Mouse (Mus musculus): ENCODE data around the gene Ccdc8. TPM values are rescaled to one million over a fixed set of nuclear protein-coding genes. Genes with fewer than 3 reads are reported as not detected.

Gene Ccdc8
- polyA plus RNA-seq, 1 experiment from 2014 or later, result 5.5 TPM

DNA sequence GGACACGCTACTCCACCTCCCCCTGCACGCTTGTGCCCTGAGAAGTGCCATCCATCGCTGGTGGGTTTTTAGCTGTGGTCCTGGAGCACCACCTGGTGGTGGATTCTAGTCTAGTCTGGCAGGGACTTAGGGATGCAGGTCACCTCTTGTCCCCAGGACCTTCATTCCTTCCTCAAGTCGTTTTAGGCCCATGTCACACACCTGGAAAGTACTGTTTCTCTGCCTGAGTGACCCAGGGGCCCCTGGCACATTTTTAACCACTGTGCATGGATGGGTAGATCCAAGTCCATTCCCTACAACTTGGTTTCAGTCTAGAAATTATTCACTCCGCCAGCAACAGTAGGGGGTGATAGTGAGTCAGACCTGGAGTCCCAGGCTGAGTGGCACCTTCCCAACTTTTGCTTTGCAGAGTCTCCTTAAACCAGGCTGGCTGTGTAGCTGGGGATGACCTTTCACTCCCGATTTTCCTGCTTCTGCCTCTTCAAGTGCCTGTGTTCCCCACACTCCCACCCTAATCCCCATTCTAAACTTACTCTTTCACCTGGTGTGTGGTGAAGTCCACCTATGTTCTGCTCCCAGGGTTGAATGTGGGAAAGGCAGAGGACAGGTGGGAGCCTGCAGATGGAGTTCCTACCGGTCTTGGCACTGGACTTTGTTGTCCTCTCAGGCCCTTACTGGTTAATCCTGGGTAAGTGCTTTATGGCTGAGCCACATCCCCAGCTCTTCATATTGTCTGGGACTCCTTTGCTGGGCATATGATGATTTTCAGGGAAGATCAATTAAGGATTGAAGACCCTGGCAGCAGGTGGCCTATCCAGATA lies 10.1 kb downstream of the Ccdc8 start:
- H3K27me3 ChIP-seq, result no peaks in the 10 kb centered on the region
- peak; percentile 71 for ATAC-seq (ENCODE audit: low FRiP score)
- peaks cover 12% of the 10 kb centered on the region for H3K4me1 ChIP-seq (replicated peaks)
- no peak overlapping the region for H3K4me2 ChIP-seq
- H3K9ac ChIP-seq, result no peak overlapping the region
- H3K36me3 ChIP-seq, result peaks cover 41% of the 10 kb centered on the region
- 12% methylated on average over 7 of the region's 7 CpGs for WGBS
- no peaks in the 10 kb centered on the region for H3K9me3 ChIP-seq
- no peak overlapping the region for H3K4me3 ChIP-seq
- no peak overlapping the region; the same call in 1 of the 2 replicates for H3K27ac ChIP-seq

DNA sequence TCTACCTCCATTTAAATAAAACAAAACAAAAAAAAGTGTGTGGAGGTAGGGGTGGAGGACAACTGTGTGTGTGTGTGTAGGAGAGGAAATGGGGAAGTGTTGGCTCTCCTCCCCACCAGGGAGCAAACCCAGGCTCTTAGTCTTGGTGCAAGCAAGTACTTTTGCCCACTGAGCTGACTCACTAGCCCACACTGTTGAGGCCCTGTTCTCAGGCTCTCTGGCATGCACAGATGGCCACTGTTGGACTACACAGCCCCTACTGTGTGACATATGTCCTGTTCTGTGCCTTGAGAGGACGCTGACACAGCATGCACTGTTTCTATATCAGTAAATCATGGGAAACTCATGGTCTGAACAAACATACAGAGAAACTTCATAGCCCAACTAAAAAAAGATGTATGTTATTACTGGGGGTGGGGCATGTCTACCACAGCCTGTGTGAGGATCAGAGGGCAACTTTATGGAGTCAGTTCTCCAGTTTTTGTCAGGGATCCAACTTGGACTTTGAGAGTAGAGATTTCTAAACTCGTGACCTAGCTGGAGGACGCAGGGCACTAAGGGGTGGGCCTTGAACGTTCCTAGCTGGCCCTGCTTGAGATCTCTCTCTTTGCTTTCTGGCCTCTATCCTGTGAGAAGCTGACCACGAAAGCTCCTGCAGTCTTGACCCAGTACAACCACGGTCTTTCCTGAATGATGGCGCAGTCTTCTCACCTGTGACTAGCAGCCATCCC lies 10.9 kb downstream of the Ccdc8 start:
- H3K4me2 ChIP-seq, result no peak overlapping the region
- 81% methylated on average over 7 of the region's 7 CpGs for WGBS
- H3K9ac ChIP-seq, result peak overlapping the region; percentile 24; the same call in 1 of the 2 replicates
- H3K9me3 ChIP-seq, result no peaks in the 10 kb centered on the region
- H3K27me3 ChIP-seq, result no peaks in the 10 kb centered on the region
- no peak overlapping the region; the same call in 1 of the 2 replicates for H3K27ac ChIP-seq
- no peak overlapping the region for H3K4me3 ChIP-seq
- no peak for ATAC-seq (ENCODE audit: low FRiP score)
- peaks cover 5% of the 10 kb centered on the region for H3K4me1 ChIP-seq (replicated peaks)
- peaks cover 49% of the 10 kb centered on the region for H3K36me3 ChIP-seq

DNA sequence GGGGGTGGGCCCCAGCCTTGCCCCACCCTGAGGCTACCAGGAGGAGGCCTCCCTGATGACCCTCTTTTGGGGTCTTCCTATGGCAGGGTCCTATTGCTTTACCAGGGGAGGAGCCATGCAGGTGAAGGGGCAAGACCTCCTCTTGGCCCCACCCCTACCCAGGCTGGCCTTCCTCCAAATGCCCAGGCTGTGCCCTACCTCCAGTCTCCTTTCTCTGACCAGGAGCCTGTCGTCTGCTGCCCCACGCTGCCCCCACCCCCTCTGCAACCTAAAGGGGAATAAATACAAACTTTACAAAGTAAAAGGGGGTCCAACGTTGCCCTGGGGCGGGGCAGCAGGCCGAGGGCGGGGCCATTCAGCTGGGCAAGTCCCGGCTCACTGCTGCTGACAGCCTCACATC lies 12.2 kb downstream of the Ccdc8 start:
- H3K9me3 ChIP-seq, result no peaks in the 10 kb centered on the region
- H3K27me3 ChIP-seq, result no peaks in the 10 kb centered on the region
- no peak overlapping the region for H3K4me2 ChIP-seq
- WGBS, result 91% methylated on average over 7 of the region's 7 CpGs
- H3K4me3 ChIP-seq, result no peak overlapping the region
- H3K27ac ChIP-seq, result no peak overlapping the region; the same call in 1 of the 2 replicates
- ATAC-seq (ENCODE audit: low FRiP score), result no peak
- peaks cover 4% of the 10 kb centered on the region; the same call in 1 of the 2 replicates for H3K4me1 ChIP-seq (replicated peaks)
- H3K9ac ChIP-seq, result no peak overlapping the region
- H3K36me3 ChIP-seq, result peaks cover 62% of the 10 kb centered on the region

DNA sequence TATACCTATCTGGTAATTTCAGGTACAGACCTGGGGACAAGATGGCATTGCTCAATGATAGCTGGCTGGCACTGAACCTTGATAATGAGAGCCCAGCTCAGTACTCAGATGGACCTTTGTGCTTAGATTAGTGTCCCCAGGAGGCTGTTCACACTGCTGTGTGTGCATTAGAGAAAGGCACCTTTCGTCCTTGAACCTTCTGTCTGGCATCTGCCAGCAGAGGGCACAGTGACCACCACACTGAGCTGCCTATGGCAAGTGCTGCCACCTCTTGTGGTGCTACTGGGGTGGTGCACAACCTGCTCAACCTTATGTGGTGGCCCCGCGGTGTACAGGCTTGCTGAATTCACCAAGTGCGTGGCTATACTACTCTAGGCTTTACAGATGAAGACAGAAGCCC lies 14.8 kb downstream of the Ccdc8 start:
- no peak overlapping the region for H3K27ac ChIP-seq
- no peaks in the 10 kb centered on the region for H3K27me3 ChIP-seq
- no peaks in the 10 kb centered on the region; the same call in 1 of the 2 replicates for H3K4me1 ChIP-seq (replicated peaks)
- no peak overlapping the region for H3K9ac ChIP-seq
- H3K4me2 ChIP-seq, result no peak overlapping the region
- no peak for ATAC-seq (ENCODE audit: low FRiP score)
- H3K9me3 ChIP-seq, result no peaks in the 10 kb centered on the region
- WGBS, result 89% methylated on average over 4 of the region's 4 CpGs
- H3K4me3 ChIP-seq, result no peak overlapping the region
- peaks cover 88% of the 10 kb centered on the region for H3K36me3 ChIP-seq

DNA sequence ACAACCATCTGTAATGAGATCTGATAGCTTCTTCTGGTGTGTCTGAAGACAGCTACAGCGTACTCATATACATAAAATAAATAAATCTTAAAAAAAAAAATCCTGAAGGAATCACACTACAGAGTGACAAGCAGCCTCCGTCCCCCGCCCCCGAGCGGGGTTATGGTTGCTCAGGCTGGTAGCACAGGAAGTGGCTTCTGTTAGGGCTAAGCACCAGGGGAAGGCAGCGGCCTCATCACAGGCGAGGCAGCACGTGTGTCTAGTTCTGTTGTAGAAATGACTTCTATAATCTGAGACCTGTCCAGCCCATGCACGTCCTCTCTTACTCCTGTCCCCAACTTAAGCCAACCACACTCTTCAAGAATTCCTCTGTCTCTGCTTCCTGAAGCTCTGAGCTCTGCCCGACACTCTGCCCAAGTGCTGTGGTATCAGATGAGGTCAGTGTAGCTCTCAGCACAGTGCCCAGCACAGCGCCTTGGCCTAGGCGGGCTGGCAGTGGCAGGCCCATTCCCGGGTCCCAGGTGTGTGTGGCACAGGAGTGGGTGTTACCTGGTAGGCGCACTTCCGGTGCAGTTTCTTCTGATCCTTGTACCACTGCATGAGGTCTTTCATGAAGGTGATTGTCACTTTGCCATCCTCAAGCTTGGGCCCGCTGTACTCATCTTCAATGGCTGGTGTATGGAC lies 17.0 kb downstream of the Ccdc8 start:
- no peaks in the 10 kb centered on the region for H3K4me1 ChIP-seq (replicated peaks)
- H3K9ac ChIP-seq, result no peak overlapping the region
- H3K36me3 ChIP-seq, result peaks cover 100% of the 10 kb centered on the region
- H3K9me3 ChIP-seq, result no peaks in the 10 kb centered on the region
- no peaks in the 10 kb centered on the region for H3K27me3 ChIP-seq
- ATAC-seq (ENCODE audit: low FRiP score), result no peak
- no peak overlapping the region for H3K27ac ChIP-seq
- no peak overlapping the region for H3K4me2 ChIP-seq
- H3K4me3 ChIP-seq, result no peak overlapping the region
- WGBS, result 95% methylated on average over 16 of the region's 16 CpGs

DNA sequence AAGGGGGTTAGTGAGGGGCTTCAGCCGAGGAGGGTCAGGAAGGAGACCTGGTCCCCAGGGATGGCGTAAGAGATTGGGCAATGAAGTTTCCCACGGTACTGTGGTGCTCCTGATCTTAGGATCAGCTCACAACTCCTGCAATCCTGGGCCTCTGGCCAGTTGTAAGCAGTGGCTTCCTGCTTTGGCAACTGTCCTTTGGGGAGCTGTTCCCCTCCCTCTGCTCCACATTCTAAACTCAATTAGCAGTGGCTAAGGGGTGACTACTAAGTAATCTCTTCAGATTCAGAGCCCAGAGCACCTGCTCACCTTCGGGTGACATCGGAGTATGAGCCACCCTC lies 17.5 kb downstream of the Ccdc8 start:
- no peak overlapping the region for H3K4me3 ChIP-seq
- ATAC-seq (ENCODE audit: low FRiP score), result no peak
- WGBS, result 91% methylated on average over 5 of the region's 5 CpGs

DNA sequence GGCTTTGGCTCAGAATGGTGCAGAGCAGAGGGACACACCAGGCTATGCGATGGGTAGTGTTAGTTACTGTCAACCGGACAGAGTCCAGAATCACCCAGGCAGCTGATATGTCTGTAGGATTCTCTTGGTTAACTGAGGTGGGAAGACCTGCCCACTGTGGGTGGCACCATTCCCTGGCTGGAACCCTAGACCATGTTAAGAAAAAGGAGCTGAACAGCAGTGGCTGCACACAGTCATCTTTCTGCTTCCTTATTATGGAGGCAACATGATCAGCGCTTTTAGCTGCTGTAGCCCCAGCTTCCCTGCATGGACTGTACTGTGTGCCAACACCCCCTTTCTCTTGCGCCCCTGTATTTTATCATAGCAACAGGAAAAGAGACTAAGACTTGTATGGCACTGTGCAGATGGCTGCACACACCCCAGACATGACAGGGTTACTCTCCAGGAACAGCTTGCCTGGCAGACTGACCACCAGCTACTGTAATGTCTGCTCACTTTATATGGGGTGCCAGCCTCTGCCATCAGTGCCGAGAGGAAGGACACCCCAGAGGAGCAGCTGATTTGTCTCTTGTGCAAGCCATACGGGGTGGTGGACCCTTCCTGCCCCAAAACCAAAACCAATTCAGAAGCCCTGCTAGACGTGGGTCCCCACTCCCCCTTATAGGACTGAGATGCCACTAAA lies 19.5 kb downstream of the Ccdc8 start:
- peaks cover 100% of the 10 kb centered on the region for H3K36me3 ChIP-seq
- no peaks in the 10 kb centered on the region for H3K9me3 ChIP-seq
- no peak overlapping the region for H3K4me3 ChIP-seq
- H3K9ac ChIP-seq, result no peak overlapping the region
- ATAC-seq (ENCODE audit: low FRiP score), result no peak
- no peak overlapping the region for H3K4me2 ChIP-seq
- WGBS, result 96% methylated on average over 7 of the region's 7 CpGs
- no peak overlapping the region for H3K27ac ChIP-seq
- H3K27me3 ChIP-seq, result no peaks in the 10 kb centered on the region
- peaks cover 2% of the 10 kb centered on the region; the same call in 1 of the 2 replicates for H3K4me1 ChIP-seq (replicated peaks)

More for the DNA sequence above, 17.5 kb downstream of the Ccdc8 start:
- no peaks in the 10 kb centered on the region for H3K27me3 ChIP-seq
- H3K4me2 ChIP-seq, result no peak overlapping the region
- no peak overlapping the region for H3K27ac ChIP-seq
- peaks cover 100% of the 10 kb centered on the region for H3K36me3 ChIP-seq
- no peaks in the 10 kb centered on the region for H3K4me1 ChIP-seq (replicated peaks)
- no peaks in the 10 kb centered on the region for H3K9me3 ChIP-seq
- H3K9ac ChIP-seq, result no peak overlapping the region

DNA sequence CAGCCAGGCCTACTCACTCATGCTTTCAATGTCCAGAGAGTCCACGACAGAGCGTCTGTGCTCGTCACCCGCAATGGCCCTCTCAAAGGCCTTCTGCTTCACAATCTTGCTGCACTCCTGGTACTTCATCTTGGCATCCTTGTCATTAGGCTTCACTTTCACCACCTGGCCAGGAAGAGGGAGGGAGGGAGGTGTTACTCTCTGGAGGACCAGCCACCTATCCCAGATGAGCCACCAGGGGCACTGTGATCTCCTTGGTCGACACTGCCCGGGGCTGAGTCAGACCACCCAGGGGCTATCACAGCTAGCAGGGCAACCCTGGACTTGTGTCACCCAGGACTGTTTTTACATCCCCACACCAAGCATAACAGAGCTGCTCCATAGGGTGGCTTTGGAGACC lies 22.9 kb downstream of the Ccdc8 start:
- no peak for ATAC-seq (ENCODE audit: low FRiP score)
- WGBS, result 85% methylated on average over 6 of the region's 6 CpGs

DNA sequence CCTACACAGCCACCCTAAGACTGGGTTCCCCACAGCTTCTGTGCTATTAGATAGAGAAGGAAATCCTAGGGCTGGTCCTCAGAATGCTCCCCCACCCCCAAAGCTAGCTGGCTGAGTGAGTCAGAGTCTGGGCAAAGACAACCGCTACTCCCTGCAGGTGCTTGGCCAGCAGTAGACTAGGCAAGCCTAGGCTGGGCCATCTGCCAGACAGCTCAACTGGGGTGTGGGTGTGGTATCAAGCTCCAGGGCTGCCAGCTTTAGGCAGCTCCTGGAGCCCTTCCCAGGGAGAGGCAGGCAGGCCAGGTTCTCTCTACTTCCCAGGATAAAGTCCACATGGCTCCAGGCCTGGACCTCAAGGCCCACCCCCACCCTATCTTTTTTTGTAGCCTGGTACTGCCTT lies 24.5 kb downstream of the Ccdc8 start:
- Histone ChIP-seq H3K36me3 (peaks cover 90% of the 10 kb centered on the region), H3K9me3 (no peaks in the 10 kb centered on the region), H3K27me3 (no peaks in the 10 kb centered on the region), H3K9ac (no peak overlapping the region), H3K4me3 (no peak overlapping the region), H3K4me2 (no peak overlapping the region), H3K27ac (peak overlapping the region; percentile 26; the same call in 1 of the 2 replicates), H3K4me1 (replicated peaks) (peaks cover 10% of the 10 kb centered on the region; the same call in 1 of the 2 replicates)
- peak; percentile 49 for ATAC-seq (ENCODE audit: low FRiP score)
- 73% methylated on average over 1 of the region's 1 CpGs for WGBS

More for the DNA sequence above, 22.9 kb downstream of the Ccdc8 start:
- H3K9me3 ChIP-seq, result no peaks in the 10 kb centered on the region
- no peak overlapping the region for H3K4me3 ChIP-seq
- no peaks in the 10 kb centered on the region for H3K27me3 ChIP-seq
- no peak overlapping the region for H3K27ac ChIP-seq
- no peak overlapping the region for H3K9ac ChIP-seq
- H3K36me3 ChIP-seq, result peaks cover 90% of the 10 kb centered on the region
- no peak overlapping the region for H3K4me2 ChIP-seq
- H3K4me1 ChIP-seq (replicated peaks), result peaks cover 10% of the 10 kb centered on the region; the same call in 1 of the 2 replicates

DNA sequence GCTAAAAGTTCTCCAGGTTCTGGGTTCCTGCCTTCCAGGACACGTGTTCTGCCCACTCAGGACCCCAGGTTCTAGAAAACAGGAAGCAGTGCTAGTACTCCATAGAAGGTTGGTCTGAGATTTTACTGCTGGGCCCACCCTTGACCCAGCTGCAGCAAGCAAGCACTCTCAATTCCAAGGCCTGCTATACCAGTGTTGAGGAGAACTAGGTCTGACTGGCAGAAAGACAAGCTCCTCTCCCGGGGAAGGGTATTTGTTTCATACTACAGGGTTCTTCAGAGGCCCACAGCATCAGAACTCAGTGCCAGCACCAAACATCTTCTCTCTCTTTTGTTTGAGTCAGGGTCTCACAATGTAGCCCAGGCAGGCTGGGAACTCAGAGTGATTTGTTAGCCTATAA lies 25.4 kb downstream of the Ccdc8 start:
- 94% methylated on average over 2 of the region's 2 CpGs for WGBS
- ATAC-seq (ENCODE audit: low FRiP score), result no peak
- no peak overlapping the region for H3K9ac ChIP-seq
- no peak overlapping the region for H3K4me2 ChIP-seq
- H3K4me3 ChIP-seq, result no peak overlapping the region
- peaks cover 10% of the 10 kb centered on the region; the same call in 1 of the 2 replicates for H3K4me1 ChIP-seq (replicated peaks)
- no peaks in the 10 kb centered on the region for H3K9me3 ChIP-seq
- peaks cover 90% of the 10 kb centered on the region for H3K36me3 ChIP-seq
- no peak overlapping the region for H3K27ac ChIP-seq
- H3K27me3 ChIP-seq, result no peaks in the 10 kb centered on the region

DNA sequence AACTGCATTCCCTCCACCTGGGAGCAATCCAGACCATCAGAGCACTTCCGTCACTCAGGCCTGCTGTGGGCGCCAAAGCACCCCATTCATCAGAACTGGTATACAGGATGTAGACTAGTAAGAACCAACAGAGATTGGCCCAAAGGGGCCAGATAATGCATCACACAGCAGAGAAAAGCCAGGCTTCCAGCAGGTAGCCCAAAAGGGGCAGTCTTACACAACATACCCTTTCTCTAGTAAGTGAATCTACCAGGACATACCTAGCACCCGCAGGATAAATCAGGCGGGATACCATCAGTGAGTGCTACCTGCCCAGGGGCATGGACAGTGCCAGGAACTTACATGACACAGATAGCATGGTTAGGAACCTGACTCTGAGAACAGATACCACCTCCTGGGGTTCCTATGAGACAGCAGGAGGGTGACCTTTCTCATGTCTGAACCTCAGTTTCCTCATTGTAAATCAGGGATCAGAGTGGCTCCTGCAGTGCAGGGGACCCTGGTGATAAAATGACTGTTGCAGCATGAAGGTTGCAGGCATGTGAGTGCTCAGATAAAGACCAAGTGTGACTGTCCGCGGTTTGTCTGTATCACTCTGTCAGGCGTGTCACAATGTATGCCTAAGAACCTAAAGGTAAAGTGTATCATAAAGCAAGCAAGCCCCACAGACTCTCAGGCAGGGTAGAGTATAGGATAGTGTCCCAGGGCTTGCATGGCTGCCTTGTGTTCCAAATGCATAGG lies 27.1 kb downstream of the Ccdc8 start:
- no peaks in the 10 kb centered on the region for H3K9me3 ChIP-seq
- H3K36me3 ChIP-seq, result peaks cover 88% of the 10 kb centered on the region
- 91% methylated on average over 7 of the region's 7 CpGs for WGBS
- H3K4me2 ChIP-seq, result no peak overlapping the region
- peaks cover 21% of the 10 kb centered on the region for H3K4me1 ChIP-seq (replicated peaks)
- H3K27me3 ChIP-seq, result no peaks in the 10 kb centered on the region
- no peak overlapping the region for H3K27ac ChIP-seq
- no peak for ATAC-seq (ENCODE audit: low FRiP score)
- no peak overlapping the region for H3K9ac ChIP-seq
- no peak overlapping the region for H3K4me3 ChIP-seq
